Mouse (Mus musculus): ENCODE data around the gene Gm7682. TPM values are rescaled to one million over a fixed set of nuclear protein-coding genes. Genes with fewer than 3 reads are reported as not detected.
"Not testable (repeated sequence)": the region's sequence is repeated elsewhere in the genome, so short reads cannot be mapped to it uniquely, and the experiment has no call there.

Gm7682 gene
- polyA plus RNA-seq (2011; ENCODE audit: insufficient read depth, insufficient read length, low read depth, missing spikeins) = not detected in 2 replicates

DNA sequence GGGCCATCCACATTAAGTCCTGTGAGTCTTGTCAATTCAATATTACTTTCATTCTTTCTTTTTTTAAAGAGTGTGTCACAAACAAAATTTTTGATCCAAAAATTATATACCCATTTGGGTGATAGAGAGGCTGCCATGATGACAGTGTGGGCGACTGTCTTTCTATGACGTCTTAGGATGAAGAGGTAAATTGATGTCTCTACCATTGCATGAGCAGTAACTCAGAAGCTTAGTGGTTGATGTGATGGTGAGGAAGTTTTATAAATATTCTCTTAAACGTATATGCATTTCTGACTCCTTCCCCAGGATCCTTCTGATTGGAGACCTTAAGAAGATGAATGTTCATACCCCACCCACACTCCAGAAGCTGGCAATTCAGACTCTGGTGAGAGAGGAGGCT lies at the start of gene Gm7682:
Gene Gm7682, plus strand, starts transcription at position 301 of the 400 bp plus-strand sequence.
- H3K27me3 ChIP-seq (ENCODE audit: control insufficient read depth, insufficient read depth, low read length, poor library complexity, severe bottlenecking); H3K4me3 ChIP-seq (ENCODE audit: low read depth, low read length); H3K27ac ChIP-seq (ENCODE audit: insufficient read depth, low read length); H3K4me1 ChIP-seq (ENCODE audit: control insufficient read depth, insufficient read depth, low read length); H3K36me3 ChIP-seq (ENCODE audit: control insufficient read depth, insufficient read depth, low read length, poor library complexity, severe bottlenecking); H3K9me3 ChIP-seq (replicated peaks; ENCODE audit: control insufficient read depth, insufficient read depth, low read length, poor library complexity, severe bottlenecking); H3K9ac ChIP-seq (ENCODE audit: low read depth, poor library complexity, severe bottlenecking): not testable (repeated sequence)

Other genes with a start within 250 kb of the Gm7682 start
- not detected in 2 replicates for gene Gm3106, start 227.8 kb upstream of the Gm7682 start, polyA plus RNA-seq (2011; ENCODE audit: insufficient read depth, insufficient read length, low read depth, missing spikeins)
- not detected in 2 replicates for gene A430089I19Rik, start 139.0 kb upstream of the Gm7682 start, polyA plus RNA-seq (2011; ENCODE audit: insufficient read depth, insufficient read length, low read depth, missing spikeins)
- not detected in 2 replicates for gene Gm6502, start 131.3 kb upstream of the Gm7682 start, polyA plus RNA-seq (2011; ENCODE audit: insufficient read depth, insufficient read length, low read depth, missing spikeins)
- not detected in 2 replicates for gene AA792892, start 106.0 kb upstream of the Gm7682 start, polyA plus RNA-seq (2011; ENCODE audit: insufficient read depth, insufficient read length, low read depth, missing spikeins)
- not detected in 2 replicates for gene Gm3139, start 80.5 kb downstream of the Gm7682 start, polyA plus RNA-seq (2011; ENCODE audit: insufficient read depth, insufficient read length, low read depth, missing spikeins)
- gene Gm3147, start 170.6 kb downstream of the Gm7682 start, polyA plus RNA-seq (2011; ENCODE audit: insufficient read depth, insufficient read length, low read depth, missing spikeins) = not detected in 2 replicates
- gene Gm6509, start 178.2 kb downstream of the Gm7682 start, polyA plus RNA-seq (2011; ENCODE audit: insufficient read depth, insufficient read length, low read depth, missing spikeins) = not detected in 2 replicates
- not detected in 2 replicates for gene Gm6205, start 202.6 kb downstream of the Gm7682 start, polyA plus RNA-seq (2011; ENCODE audit: insufficient read depth, insufficient read length, low read depth, missing spikeins)

Data from ES-Bruce4 (cell line).